Mouse (Mus musculus) testis, adult 2 months (tissue): Measurements from ENCODE around the gene Ercc8. TPM values are rescaled to one million over a fixed set of nuclear protein-coding genes. Genes with fewer than 3 reads are reported as not detected.

Experiments used
- H3K27ac ChIP-seq: fragments of 200-500 bp; 2 replicates; pipeline ENCODE4 v1.5.1; 2012; ENCODE audit warnings: low read depth, low read length; ENCODE audit not compliant: control insufficient read depth, insufficient read depth
- H3K27me3 ChIP-seq: fragments of 200-500 bp; 2 replicates; pipeline ENCODE4 v1.6.1; 2012; ENCODE audit warnings: mild to moderate bottlenecking, low read length, moderate library complexity; ENCODE audit not compliant: control insufficient read depth, insufficient read depth
- H3K36me3 ChIP-seq: fragments of 200-500 bp; 2 replicates; pipeline ENCODE4 v1.6.1; 2012; ENCODE audit warnings: mild to moderate bottlenecking, low read length; ENCODE audit not compliant: control insufficient read depth, insufficient read depth
- H3K4me1 ChIP-seq: fragments of 200-500 bp; 2 replicates; pipeline ENCODE4 v1.6.1; 2012; ENCODE audit warnings: low read length; ENCODE audit not compliant: control insufficient read depth, insufficient read depth
- H3K4me3 ChIP-seq: fragments of 200-500 bp; 2 replicates; pipeline ENCODE4 v1.5.1; 2012; ENCODE audit warnings: low read depth, mild to moderate bottlenecking, low read length, moderate library complexity, mixed read lengths; ENCODE audit not compliant: control insufficient read depth
- CTCF ChIP-seq: fragments of 200-500 bp; IDR thresholded peaks from 2 replicates; pipeline ENCODE4 v1.5.1; 2012; ENCODE audit warnings: low read depth, mild to moderate bottlenecking, inconsistent platforms, low read length, moderate library complexity; ENCODE audit not compliant: control insufficient read depth, insufficient read depth, insufficient replicate concordance
- POLR2A ChIP-seq: fragments of 200-500 bp; IDR thresholded peaks from 2 replicates; pipeline ENCODE4 v1.6.1; 2012; ENCODE audit warnings: low read depth, mild to moderate bottlenecking, inconsistent platforms, low read length, moderate library complexity; ENCODE audit not compliant: control insufficient read depth
- polyA plus RNA-seq: library from polyadenylated mRNA; depleted of rRNA; stranded (reverse); fragments of >200 nt; gene quantifications from 2 replicates; pipeline ENCODE4 v1.2.3, GENCODE M21; 2012

The Ercc8 gene
- polyA plus RNA-seq, 1 experiment, result 30.1 TPM

DNA sequence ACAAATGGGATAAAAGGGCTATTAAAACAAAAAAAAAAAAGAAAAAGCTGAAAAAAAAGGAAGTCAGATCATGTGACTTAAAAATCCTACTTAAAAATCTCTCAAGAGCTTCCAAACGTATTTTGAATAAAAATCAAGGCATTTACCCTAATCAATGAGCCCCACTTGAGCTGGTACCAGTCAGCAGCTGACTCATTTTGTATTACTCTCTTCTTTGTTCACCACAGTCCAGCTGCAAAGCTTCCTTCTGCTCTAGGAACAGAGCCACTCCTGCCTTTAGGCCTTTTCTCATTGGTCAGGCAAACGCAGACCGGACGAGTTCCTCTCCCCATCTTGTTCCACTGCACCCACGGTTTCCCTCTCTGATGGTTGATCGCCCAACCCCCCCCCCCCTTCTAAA lies 22.9 kb upstream of the Ercc8 start:
- Histone ChIP-seq H3K36me3 (no peaks in the 10 kb centered on the region), H3K4me1 (no peaks in the 10 kb centered on the region), H3K4me3 (no peak overlapping the region), H3K27ac (no peak overlapping the region), H3K27me3 (no peaks in the 10 kb centered on the region)
- TF ChIP-seq POLR2A (no peak), CTCF (no peak)

DNA sequence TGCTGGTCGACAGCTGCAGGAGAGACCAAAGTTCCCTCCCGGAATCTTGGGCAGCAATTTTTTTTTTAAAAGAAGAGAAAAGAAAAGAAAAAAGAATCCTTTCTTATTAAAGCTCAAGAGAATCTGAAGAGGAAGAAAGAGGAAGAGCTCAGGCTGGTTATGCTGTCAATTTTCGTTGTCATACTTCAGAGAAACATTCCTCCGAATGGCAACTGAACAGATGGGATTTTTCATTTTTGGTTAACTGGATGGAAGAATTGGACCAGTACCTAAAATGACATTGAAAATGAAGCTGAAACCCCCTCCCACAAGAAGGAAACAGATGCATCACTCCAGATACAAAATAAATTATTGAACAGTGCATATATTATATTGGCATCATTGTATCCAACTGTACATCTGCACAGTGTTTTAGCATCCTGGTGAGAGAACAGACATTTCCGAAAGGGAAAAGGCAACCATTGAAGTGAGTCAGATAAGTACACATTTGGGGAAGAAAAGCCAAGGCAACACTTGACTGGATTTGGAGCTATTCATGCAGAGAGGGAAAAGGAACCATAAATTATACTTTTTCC lies 20.0 kb upstream of the Ercc8 start:
- Histone ChIP-seq H3K4me3 (no peak overlapping the region), H3K36me3 (no peaks in the 10 kb centered on the region), H3K4me1 (no peaks in the 10 kb centered on the region), H3K27me3 (no peaks in the 10 kb centered on the region), H3K27ac (no peak overlapping the region)
- TF ChIP-seq POLR2A, result no peak

DNA sequence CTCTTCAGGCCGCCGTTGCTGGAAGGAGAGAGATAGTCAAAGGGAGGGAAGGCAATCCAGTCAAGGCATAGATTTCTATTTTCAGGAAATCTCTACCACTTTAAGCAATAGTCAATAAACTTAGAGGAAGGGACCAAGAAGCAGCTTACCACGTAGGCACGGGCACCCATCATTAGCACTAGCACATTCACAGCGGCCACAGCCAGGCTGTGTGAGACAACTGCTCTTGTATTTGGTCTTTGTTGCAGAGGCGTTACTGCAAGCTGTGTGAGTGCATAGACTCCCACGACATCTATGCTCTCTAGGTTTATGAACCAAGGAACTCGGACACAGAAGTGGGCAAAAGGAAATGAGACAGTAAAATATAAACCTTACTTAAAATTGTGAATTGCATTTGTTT lies 14.4 kb upstream of the Ercc8 start:
- TF ChIP-seq CTCF (no peak), POLR2A (no peak)
- no peaks in the 10 kb centered on the region for H3K27me3 ChIP-seq
- H3K36me3 ChIP-seq, result no peaks in the 10 kb centered on the region
- no peak overlapping the region for H3K27ac ChIP-seq
- no peak overlapping the region for H3K4me3 ChIP-seq
- H3K4me1 ChIP-seq, result no peaks in the 10 kb centered on the region

DNA sequence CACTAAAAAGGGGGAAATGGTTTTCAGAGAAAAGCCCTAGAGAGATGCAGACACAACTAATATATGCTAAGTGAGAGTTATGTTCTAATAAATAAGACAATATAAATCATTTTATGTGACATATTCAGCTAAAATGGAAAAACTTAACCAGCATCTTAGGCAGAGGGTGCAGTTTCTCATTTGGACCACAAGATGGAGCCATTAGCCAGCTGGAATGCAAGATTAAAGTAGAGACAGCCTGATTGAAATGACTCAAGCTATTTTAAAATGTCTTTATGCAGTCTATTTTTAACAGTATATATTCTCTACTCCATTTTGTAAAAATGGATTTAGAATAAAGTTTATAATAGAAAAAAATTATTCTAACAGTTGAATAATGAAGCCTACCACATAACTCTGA lies 6.7 kb upstream of the Ercc8 start:
- H3K4me3 ChIP-seq, result no peak overlapping the region
- no peaks in the 10 kb centered on the region for H3K36me3 ChIP-seq
- H3K27me3 ChIP-seq, result no peaks in the 10 kb centered on the region
- H3K4me1 ChIP-seq, result no peaks in the 10 kb centered on the region
- no peak overlapping the region for H3K27ac ChIP-seq
- no peak for TF ChIP-seq POLR2A
- peak; percentile 26; the same call in 1 of the 2 replicates for TF ChIP-seq CTCF

DNA sequence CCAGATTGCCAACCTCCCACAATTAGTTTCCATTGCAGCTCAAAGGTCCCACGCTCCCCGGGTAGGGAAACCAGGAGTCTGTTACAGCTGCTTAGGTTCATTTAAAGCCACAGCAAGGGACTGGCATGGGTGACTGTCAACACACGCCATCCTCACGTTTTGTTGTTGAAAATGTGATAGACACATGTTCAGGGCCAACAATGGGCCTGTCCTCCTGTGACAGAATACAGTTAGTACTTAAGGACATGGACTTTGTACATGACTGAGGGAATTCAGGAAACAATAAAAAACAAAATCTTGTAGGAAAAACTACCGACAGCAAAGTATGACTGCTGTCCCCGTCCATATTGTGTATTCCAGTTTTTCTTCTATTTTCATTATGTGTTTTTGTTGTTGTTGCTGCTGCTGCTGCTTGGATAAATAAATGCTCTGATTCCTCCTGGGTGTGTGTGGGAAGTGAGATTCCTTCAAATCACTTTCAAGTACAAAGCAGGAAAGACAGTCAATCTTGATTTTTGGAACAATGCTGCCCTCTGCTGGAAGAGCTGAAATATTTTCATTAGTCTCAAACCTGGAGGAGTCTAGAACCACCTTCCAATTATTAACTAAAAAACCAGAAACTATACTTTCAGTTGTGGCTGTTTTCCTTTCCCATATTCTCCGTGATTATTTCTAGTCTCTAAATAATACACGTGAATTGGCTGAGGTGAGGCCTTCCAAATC lies 5.7 kb upstream of the Ercc8 start:
- Histone ChIP-seq H3K4me1 (no peaks in the 10 kb centered on the region), H3K36me3 (no peaks in the 10 kb centered on the region), H3K27me3 (no peaks in the 10 kb centered on the region), H3K4me3 (no peak overlapping the region), H3K27ac (no peak overlapping the region)
- peak; percentile 19; the same call in 1 of the 2 replicates for TF ChIP-seq CTCF
- no peak for TF ChIP-seq POLR2A

DNA sequence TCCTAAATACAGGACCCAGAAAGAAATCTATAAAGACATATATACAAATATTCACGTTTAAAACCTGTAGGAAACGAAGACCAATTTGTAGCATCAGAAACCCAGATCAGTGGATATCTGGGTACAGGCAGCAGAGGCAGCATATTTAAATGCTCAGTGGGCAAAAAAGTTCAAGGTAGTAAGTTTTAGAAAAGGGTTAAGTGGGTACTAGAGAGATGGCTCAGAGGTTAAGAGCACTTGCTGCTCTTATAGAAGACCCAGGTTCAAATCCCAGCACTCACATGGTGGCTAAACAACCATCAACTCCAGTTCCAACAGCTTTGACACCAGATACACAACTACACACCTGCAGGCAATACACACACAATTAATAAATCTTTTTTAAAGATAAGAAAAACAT lies 1.4 kb upstream of the Ercc8 start:
- TF ChIP-seq POLR2A, result no peak
- no peak for TF ChIP-seq CTCF
- Histone ChIP-seq H3K27ac (no peak overlapping the region), H3K4me3 (no peak overlapping the region; the same call in 1 of the 2 replicates)

DNA sequence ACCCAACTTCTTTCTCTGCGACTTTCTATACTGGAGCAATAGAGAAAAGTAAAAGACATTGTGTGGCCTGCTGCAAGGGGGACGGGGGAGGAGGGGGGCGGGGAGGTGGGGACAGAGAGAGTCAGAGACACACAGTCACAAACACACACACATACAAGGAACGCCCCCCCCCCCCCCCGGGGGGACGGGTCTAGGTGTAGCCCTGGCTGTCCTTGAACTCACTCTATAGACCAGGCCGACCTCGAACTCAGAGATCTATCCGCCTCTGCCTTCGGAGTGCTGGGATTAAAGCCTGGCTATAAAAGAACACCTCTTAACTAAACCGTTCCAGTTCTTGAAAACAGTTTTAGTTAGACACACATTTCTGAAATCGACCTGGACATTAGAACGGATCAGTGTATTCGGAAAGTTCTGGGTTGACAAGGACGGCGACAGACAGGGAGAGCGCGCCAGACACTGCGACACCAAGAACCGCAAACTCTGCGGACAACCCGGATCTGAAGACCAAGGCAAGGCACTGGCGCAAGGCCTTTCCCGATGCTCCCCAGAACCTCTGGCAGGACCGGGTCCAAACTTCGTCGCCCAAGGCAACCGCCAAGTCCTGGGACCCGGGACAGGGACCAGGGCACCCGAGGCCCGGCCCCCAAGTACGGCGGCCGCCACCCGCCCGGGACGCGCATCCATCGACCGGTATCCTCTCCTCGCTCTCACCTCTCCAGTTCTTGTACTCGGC lies 633 bp upstream of the Ercc8 start:
- Histone ChIP-seq H3K27me3 (no peaks in the 10 kb centered on the region), H3K27ac (peak overlapping the region; percentile 61; the same call in 1 of the 2 replicates), H3K36me3 (peaks cover under 1% of the 10 kb centered on the region; the same call in 1 of the 2 replicates), H3K4me3 (peak overlapping the region; percentile 97), H3K4me1 (no peaks in the 10 kb centered on the region)
- TF ChIP-seq CTCF, result no peak
- no peak for TF ChIP-seq POLR2A

More for the DNA sequence above, 1.4 kb upstream of the Ercc8 start:
- no peaks in the 10 kb centered on the region for H3K36me3 ChIP-seq
- H3K27me3 ChIP-seq, result no peaks in the 10 kb centered on the region
- no peaks in the 10 kb centered on the region for H3K4me1 ChIP-seq
